Mouse (Mus musculus) yolk sac, embryonic 10.5 days (tissue): Measurements from ENCODE around the gene Gsdma.
"Not testable (repeated sequence)": the region's sequence is repeated elsewhere in the genome, so short reads cannot be mapped to it uniquely, and the experiment has no call there.

Experiments
- DNase-seq: peaks from one replicate; pipeline ENCODE4 v3.0.0-alpha.2; 2017; ENCODE audit warnings: low spot score

The Gsdma gene

DNA sequence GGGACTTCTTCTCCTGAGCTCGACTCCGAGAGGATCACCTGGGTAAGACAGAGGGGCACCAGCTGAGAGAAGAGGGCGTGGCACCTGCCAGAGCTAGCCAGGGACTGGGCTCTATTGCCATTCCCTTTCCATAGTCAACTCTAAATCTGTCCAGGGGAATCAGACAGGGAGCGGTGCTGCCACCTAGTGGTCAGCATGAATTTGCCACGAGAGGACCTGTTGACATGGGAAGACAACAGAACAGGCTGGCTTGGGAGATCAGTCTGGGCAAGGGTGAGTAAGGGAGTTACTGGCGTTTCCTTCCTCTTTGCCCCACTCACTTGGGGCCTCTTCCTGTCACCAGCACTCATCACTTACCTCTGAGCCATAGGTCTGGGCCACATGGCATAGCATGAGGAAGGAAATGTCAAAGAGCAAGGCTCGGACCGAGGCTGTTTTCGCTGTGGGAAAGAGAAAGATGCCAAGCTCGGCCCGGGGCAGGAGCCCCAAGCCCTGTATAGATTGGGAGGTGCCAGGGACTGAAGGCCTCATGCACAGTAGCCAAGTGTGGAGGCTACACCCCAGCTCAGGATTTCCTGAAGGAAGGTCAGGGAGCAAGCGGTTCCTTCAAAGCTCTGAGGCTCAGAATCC lies 46.4 kb downstream of the Gsdma start:
- DNase-seq, result peak; percentile 82

- DNase-seq, result no peak
Measured at GRCm38 (mm10) chr11:98711046-98711434, 46.9 kb downstream of the Gsdma start.

- DNase-seq, result not testable (repeated sequence)
Measured at GRCm38 (mm10) chr11:98712009-98712408, 47.9 kb downstream of the Gsdma start.

DNA sequence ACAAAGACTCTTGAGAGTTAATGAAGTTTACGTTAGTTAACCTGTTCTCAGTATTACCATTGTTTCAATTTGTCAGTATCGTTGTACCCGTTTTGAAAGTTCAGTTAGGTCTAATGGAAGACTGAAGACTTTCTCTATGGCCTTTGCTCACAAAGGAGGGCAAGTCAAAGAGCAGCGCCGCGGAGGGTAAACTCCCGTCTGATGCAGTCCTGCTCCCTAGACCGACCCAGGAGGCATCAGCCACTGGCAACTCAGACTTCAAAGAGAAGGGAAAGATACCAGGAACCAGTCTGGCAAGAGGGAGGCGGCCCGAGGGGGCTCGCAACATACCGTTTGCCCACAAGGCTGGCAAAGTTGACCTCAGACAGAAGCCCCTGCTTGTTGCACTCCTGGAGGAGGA lies 49.6 kb downstream of the Gsdma start:
- no peak for DNase-seq

DNA sequence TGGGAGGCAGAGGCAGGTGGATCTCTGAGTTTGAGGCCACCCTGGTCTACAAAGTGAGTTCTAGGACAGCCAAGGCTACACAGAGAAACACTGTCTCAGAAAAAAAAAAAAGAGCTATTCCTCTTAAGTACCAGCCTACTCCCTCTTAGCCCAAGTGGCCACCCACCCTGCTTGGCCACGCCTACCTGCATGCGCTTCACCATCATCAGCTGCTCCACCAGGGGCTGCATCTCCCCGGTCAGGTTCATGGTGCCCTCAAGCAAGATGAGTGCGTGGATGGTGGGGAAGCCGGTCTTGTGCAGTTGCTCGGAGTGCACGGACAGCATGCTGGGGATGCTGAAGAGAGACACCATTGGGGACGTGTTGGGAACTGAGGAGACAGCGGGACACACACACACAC lies 51.8 kb downstream of the Gsdma start:
- DNase-seq, result no peak

- DNase-seq, result no peak
Measured at GRCm38 (mm10) chr11:98717904-98718303, 53.8 kb downstream of the Gsdma start.

DNA sequence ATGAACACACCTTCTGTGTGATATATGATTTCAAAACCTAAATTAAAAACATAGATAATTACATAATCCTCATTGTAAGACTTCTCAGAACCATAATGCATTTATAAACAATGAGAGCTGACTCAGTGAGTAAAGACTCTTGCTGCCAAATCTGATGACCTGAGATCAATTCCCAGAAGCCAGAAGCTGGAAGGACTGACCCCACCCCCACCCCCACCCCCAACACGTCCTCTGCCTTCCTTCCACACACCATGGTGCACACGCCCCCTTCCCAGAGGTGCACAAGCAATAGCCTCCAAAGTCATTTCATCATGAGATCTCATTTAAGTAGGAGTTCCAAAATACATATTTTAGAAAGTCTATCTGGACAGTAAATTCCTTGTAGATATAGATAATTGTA lies 56.6 kb downstream of the Gsdma start:
- no peak for DNase-seq

DNA sequence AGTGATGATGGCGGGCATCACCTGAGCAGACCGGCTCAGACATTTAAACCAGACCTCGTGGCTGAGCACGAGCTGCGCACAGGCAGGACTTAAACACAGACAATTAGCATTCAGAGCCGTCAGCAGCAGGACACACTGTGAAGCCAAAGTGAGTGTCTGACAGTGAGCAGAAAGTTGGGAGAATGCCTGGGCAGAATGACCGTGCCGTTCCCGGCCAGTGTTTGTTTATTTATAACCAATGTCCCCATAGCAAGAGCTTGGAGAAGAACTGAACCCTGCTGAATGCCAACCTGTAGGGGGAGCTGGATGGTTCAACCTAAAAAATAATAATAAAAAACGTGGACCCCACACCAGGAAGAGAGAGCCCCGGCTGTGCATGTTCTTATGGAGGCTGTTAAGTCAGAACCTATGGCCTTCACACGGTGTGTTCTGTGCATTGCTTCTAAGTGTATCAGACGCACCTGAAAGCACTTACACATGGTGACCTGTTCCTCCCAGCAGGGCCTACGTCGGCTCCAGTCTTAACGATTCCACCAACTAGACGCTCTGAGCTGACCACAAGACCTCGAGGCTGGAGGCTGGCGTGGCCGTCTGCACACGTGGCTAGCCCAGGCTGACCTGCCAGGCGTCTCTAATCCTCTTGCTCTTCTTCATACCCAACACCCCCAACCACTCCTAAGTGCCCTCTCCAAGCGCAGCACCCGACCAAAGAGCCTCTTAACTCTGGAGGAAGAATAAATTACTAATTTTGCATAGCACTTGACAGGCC lies 57.5 kb downstream of the Gsdma start:
- peak; percentile 44 for DNase-seq

GRCm38 (mm10) chr11:98723098-98723497 lies 58.9 kb downstream of the Gsdma start:
- DNase-seq, result no peak

GRCm38 (mm10) chr11:98725926-98726506 lies 61.9 kb downstream of the Gsdma start:
- peak; percentile 76 for DNase-seq
